Mouse (Mus musculus): ENCODE measurements around the gene Mast1. TPM values are rescaled to one million over a fixed set of nuclear protein-coding genes. Genes with fewer than 3 reads are reported as not detected.

Mast1 gene
- total and polyA plus RNA-seq, 3 experiments = 0.07 to 0.16 (median 0.10) TPM

DNA sequence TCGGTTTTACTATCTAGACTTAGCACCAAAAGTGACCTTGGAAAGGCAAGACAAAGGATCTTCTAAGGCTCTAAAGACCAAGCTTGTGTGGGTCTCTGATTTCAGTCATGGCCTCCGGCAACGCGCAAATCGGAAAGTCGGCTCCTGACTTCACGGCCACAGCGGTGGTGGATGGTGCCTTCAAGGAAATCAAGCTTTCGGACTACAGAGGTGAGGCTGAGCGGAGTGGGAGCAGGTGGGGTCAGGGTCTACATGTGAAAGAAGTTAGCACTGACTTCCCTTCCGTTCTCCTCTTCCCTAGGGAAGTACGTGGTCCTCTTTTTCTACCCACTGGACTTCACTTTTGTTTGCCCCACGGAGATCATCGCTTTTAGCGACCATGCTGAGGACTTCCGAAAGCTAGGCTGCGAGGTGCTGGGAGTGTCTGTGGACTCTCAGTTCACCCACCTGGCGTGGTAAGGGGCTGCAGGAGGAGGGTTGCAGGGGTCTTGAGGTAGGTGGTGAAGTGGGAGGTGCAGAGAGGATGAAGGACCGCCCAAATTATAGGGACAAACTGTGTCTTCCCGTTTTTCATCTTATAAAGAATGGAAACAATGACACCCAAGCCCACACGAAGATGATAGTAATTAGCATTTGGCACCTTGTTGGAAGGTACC, 33.1 kb upstream of the Mast1 start:
- Histone ChIP-seq H3K27ac (peak overlapping the region; percentile 77), H3K4me1 (ENCODE audit: control insufficient read depth, insufficient read depth, low read length) (peaks cover 18% of the 10 kb centered on the region), H3K79me2 (replicated peaks; ENCODE audit: control insufficient read depth, insufficient read depth, low read length) (no peaks in the 10 kb centered on the region), H3K27me3 (ENCODE audit: control insufficient read depth, insufficient read depth, low read length) (no peaks in the 10 kb centered on the region), H3K9ac (ENCODE audit: low read depth, low read length) (peak overlapping the region; percentile 82), H3K36me3 (ENCODE audit: control insufficient read depth, insufficient read depth, low read length) (no peaks in the 10 kb centered on the region; the same call in 1 of the 2 replicates), H3K4me3 (peak overlapping the region; percentile 62)
- intact Hi-C loops (cut with DNase I) = loop anchor here (10.0 kb wide), 1 partner anchor 55 kb away; the partner anchor contains the start of genes Asna1 and Trir
- DNase-seq = no peak
- 8% methylated on average over 21 of the region's 21 CpGs for WGBS
- TF ChIP-seq POLR2A (IDR thresholded peaks at IDR 0.05; ENCODE audit: insufficient read depth, low read depth, low read length) (no peak), EP300 (IDR thresholded peaks at IDR 0.05; ENCODE audit: insufficient read depth, low read depth, low read length) (no peak), CTCF (IDR thresholded peaks at IDR 0.05) (no peak)

DNA sequence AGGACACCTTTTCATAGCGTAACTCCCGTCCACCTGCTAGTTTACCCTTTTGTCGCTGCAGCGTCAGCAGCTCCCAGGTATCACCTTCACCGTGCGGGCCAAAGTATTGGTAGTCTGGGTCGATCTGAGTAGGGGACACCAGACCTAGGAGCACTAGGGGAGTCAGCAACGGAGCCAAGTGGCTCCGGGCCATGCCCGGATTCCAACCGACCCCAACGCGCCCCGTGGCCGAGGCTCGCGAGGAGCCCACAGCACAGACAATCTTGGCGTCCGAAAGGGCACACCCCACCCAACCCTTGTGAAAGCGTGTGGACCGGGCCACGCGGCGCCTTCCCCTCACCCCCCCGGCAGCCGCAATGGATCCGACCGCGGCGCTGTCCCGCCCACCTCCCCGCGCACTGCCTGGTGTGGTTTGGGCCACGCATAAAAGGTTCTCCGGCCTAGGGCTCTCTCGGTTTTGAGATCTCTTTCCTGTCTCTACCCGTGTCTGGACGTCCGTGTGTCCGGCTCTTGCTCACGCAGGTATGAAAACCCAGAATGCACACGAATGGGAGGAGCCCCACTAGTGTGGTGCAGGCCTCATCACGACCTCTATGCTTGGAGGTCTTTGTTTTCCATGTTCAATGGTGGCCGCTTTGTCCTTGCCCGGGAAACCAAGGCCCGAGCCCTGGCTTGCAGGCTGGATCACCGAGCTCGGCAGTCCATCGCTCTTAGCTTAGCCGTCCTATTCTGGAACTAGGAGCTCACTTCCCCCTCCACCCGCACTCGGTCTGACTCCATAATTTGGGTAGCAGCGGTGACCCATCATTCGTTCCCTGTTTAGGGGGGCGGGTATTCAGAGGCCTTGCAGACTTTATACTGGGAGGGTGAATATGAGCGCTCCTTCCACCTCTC, 32.3 kb upstream of the Mast1 start, which contains the start of the genes Gm49661, Prdx2 and Rnaseh2a:
Gm49661 (minus strand) TSS at position 193 of the 894 bp plus-strand sequence.
Prdx2 (plus strand) TSS at position 347 of the 894 bp plus-strand sequence.
Rnaseh2a (minus strand) TSS at position 527 of the 894 bp plus-strand sequence.
- peak within 1 kb of the TSS; percentile 82 for H3K9ac ChIP-seq (ENCODE audit: low read depth, low read length)
- H3K27me3 ChIP-seq (ENCODE audit: control insufficient read depth, insufficient read depth, low read length) = no peaks in the 10 kb centered on the region
- peak; percentile 81 to 83 for DNase-seq
- WGBS = under 1% methylated on average over 56 of the region's 56 CpGs
- intact Hi-C loops (cut with DNase I) = loop anchor here (5.0 to 10.0 kb wide), 2 partner anchors 55 to 112 kb away; partner anchors contain the start of genes Asna1, Farsa and Trir
- peak within 1 kb of the TSS; percentile 62 for H3K4me3 ChIP-seq
- H3K79me2 ChIP-seq (replicated peaks; ENCODE audit: control insufficient read depth, insufficient read depth, low read length) = no peaks in the 10 kb centered on the region
- peaks cover 21% of the 10 kb centered on the region for H3K4me1 ChIP-seq (ENCODE audit: control insufficient read depth, insufficient read depth, low read length)
- H3K27ac ChIP-seq = peak within 1 kb of the TSS; percentile 77
- TF ChIP-seq EP300 (IDR thresholded peaks at IDR 0.05; ENCODE audit: insufficient read depth, low read depth, low read length) (peak; percentile 70; the same call in 1 of the 2 replicates), POLR2A (IDR thresholded peaks at IDR 0.05; ENCODE audit: insufficient read depth, low read depth, low read length) (peak; percentile 96), CTCF (IDR thresholded peaks at IDR 0.05) (no peak)
- H3K36me3 ChIP-seq (ENCODE audit: control insufficient read depth, insufficient read depth, low read length) = no peaks in the 10 kb centered on the region; the same call in 1 of the 2 replicates

DNA sequence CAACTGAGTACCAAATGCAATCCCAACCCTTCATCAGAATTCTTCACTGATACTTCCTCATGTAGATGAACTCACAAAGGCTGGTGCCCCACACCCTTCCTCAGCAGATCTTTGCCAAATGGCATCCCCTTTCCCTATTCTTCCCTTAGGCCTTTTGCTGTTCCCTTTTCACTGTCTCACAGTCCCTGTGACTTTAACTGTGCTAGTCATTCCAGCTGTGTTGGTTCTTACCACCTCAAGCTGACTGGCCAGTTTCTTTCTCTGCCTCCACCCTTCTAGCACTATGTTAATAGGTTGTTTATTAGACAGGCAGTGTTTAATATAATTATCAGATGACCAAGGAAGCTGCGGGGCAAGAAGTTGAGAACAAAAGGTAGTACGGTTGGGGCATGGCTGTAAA, 31.5 kb upstream of the Mast1 start:
- TF ChIP-seq EP300 (IDR thresholded peaks at IDR 0.05; ENCODE audit: insufficient read depth, low read depth, low read length) = no peak
- TF ChIP-seq CTCF (IDR thresholded peaks at IDR 0.05) = no peak
- TF ChIP-seq POLR2A (IDR thresholded peaks at IDR 0.05; ENCODE audit: insufficient read depth, low read depth, low read length) = no peak
- Histone ChIP-seq H3K4me1 (ENCODE audit: control insufficient read depth, insufficient read depth, low read length) (peaks cover 17% of the 10 kb centered on the region), H3K36me3 (ENCODE audit: control insufficient read depth, insufficient read depth, low read length) (no peaks in the 10 kb centered on the region), H3K4me3 (peak overlapping the region; percentile 62), H3K27me3 (ENCODE audit: control insufficient read depth, insufficient read depth, low read length) (no peaks in the 10 kb centered on the region), H3K27ac (peak overlapping the region; percentile 77), H3K79me2 (replicated peaks; ENCODE audit: control insufficient read depth, insufficient read depth, low read length) (no peaks in the 10 kb centered on the region), H3K9ac (ENCODE audit: low read depth, low read length) (peak overlapping the region; percentile 30; the same call in 1 of the 2 replicates)
- no peak for DNase-seq
- 15% methylated on average over 2 of the region's 2 CpGs for WGBS
- intact Hi-C loops (cut with DNase I) = loop anchor here (5.0 kb wide), 1 partner anchor 111 kb away; the partner anchor contains the start of gene Farsa

DNA sequence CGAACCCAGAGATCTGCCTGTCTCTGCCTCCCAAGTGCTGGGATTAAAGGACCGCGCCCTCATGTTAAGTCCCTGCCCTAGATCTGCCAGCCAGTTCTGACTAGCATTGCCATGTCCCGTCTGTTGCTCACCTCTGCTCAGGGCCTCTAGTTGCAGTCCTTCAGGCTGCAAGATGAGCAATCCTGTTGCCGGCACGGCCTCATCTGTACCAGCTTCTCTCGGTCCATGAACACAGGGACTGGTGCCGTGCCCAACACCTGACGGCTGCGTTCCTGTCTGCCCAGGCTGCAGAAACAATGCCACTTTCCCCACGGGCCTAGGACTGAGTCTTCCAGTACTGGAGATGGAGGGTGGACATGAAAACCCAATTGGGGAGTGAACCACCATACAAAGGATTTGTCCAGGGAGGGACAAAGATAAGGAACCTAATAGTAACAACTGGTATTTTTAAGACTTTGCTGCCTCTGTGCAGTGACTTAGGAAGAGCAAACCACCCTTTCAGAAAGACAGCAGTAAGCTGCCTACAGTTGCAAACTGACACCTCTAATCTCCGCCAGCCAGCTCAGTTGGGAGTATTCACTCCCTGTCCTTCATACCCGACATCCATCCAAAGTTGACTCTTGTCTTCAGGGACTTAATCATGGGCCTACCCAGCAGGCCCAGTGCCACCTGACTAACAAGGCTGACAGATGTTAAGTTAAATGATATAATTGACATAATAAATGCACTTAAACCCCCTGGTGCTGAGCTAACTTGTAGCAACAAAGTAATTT, 30.6 kb upstream of the Mast1 start:
- 91% methylated on average over 13 of the region's 13 CpGs for WGBS
- Histone ChIP-seq H3K9ac (ENCODE audit: low read depth, low read length) (no peak overlapping the region), H3K4me1 (ENCODE audit: control insufficient read depth, insufficient read depth, low read length) (peaks cover 17% of the 10 kb centered on the region), H3K4me3 (no peak overlapping the region), H3K27me3 (ENCODE audit: control insufficient read depth, insufficient read depth, low read length) (no peaks in the 10 kb centered on the region), H3K79me2 (replicated peaks; ENCODE audit: control insufficient read depth, insufficient read depth, low read length) (no peaks in the 10 kb centered on the region), H3K27ac (no peak overlapping the region), H3K36me3 (ENCODE audit: control insufficient read depth, insufficient read depth, low read length) (no peaks in the 10 kb centered on the region)
- TF ChIP-seq POLR2A (IDR thresholded peaks at IDR 0.05; ENCODE audit: insufficient read depth, low read depth, low read length) (no peak), EP300 (IDR thresholded peaks at IDR 0.05; ENCODE audit: insufficient read depth, low read depth, low read length) (no peak), CTCF (IDR thresholded peaks at IDR 0.05) (no peak)
- intact Hi-C loops (cut with DNase I) = loop anchor here (5.0 kb wide), 1 partner anchor 110 kb away; the partner anchor contains the start of gene Farsa
- no peak for DNase-seq

DNA sequence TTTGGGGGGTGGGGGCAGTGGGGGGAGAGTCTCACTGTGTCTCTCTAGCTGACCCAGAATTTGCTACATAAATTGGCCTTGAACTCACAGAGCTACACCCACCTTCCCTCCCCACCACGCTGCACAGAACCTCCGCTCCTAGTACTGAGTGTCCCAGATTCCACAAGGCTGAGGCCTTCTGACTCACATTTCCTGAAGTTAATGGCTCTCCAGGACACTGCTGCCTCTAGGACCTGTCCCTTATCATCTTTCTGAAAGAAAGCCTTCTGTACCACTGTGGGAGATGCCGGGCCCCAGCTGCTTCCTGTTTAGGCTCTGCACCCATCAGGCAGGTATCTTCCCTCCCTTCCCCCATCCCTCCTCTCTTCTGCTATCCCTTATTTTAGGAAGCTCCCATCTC, 29.4 kb upstream of the Mast1 start:
- no peak overlapping the region for H3K4me3 ChIP-seq
- no peak for TF ChIP-seq EP300 (IDR thresholded peaks at IDR 0.05; ENCODE audit: insufficient read depth, low read depth, low read length)
- TF ChIP-seq POLR2A (IDR thresholded peaks at IDR 0.05; ENCODE audit: insufficient read depth, low read depth, low read length) = no peak
- TF ChIP-seq CTCF (IDR thresholded peaks at IDR 0.05) = no peak
- DNase-seq = no peak
- no peaks in the 10 kb centered on the region for H3K36me3 ChIP-seq (ENCODE audit: control insufficient read depth, insufficient read depth, low read length)
- H3K4me1 ChIP-seq (ENCODE audit: control insufficient read depth, insufficient read depth, low read length) = peaks cover 17% of the 10 kb centered on the region
- no peaks in the 10 kb centered on the region for H3K27me3 ChIP-seq (ENCODE audit: control insufficient read depth, insufficient read depth, low read length)
- intact Hi-C loops (cut with DNase I) = loop anchor here (5.0 kb wide), 1 partner anchor 109 kb away; the partner anchor contains the start of gene Farsa
- H3K9ac ChIP-seq (ENCODE audit: low read depth, low read length) = no peak overlapping the region
- 30% methylated on average over 3 of the region's 3 CpGs for WGBS
- no peaks in the 10 kb centered on the region for H3K79me2 ChIP-seq (replicated peaks; ENCODE audit: control insufficient read depth, insufficient read depth, low read length)
- H3K27ac ChIP-seq = peak overlapping the region; percentile 4

Data from heart, adult 2 months (tissue).